Mouse (Mus musculus): ENCODE data around the gene Ceacam1.
"Not testable (repeated sequence)": the region's sequence is repeated elsewhere in the genome, so short reads cannot be mapped to it uniquely, and the experiment has no call there.

DNA sequence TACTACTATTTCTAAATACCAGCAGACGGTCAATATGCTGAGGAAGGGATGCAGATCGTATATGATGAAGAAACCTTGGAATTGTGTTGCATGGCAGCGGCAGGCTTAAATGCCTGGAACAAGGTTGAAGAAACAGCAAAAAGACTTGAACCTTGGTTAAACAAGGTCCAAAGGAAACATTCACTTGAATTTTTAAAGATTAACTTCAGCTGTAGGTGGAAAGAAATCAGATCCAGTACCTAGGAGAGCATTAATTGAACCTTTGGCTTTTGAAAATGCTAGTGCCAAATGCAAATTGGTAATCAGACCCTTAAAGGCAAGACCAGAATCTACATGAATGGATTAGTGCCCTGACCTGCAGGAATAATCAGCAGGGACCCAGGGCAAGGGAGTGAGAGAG lies 12.0 kb upstream of the Ceacam1 start:
- not testable (repeated sequence) for TF ChIP-seq POLR2A (IDR thresholded peaks at IDR 0.05; ENCODE audit: low read depth, low read length); CTCF (conservative IDR thresholded peaks at IDR 0.05; ENCODE audit: insufficient read depth, insufficient read length, low read depth, low read length)
